Mouse (Mus musculus) induced T-regulatory cell, adult 2 months (primary cell): Measurements from ENCODE around the gene Tppp2.

Source experiments
- DNase-seq: peaks from one replicate; pipeline ENCODE4 v3.0.0-alpha.2; 2012; ENCODE audit warnings: low read depth

The Tppp2 gene

DNA sequence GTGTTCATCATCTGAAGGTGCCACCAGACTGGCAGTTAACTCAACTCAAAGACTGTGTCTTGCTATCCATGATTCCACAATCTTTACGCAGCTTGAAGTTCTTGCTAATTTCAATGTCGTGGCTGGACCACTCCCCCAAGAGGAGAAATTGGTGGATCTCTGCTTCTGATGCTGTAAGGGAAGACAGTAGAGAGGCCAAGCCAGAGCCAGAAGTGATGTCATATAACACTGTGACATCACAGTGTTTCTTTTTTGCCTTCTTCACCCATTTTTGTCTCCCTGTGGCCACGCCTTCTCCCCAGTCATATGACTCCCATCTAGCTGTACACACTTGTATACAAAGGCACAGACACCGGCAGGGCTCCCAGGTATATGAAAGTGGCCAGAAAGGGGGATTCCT is at the start of gene Tppp2:
TSS of gene Tppp2 (plus strand) at position 301 of the 400 bp plus-strand sequence.
- no peak for DNase-seq

DNA sequence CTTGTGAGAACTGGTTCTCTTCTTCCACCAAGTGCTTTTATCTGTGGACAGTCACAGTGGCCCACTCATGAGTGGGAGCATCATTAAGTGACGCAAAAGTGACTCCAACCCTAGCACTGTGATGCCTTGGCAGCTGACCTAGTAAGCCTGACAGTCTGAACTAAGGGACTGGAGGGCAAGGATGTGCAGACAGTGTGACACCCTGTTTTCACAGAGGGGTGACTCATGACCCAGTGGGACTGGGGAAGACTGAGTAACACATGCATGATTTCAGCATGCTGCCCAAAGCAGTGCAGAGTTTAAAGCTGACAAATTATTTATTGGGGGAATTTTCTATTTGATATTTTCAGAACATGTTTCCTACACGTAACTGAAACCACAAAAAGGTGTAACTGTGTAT is 47.5 kb upstream of the Tppp2 start:
- no peak for DNase-seq

DNA sequence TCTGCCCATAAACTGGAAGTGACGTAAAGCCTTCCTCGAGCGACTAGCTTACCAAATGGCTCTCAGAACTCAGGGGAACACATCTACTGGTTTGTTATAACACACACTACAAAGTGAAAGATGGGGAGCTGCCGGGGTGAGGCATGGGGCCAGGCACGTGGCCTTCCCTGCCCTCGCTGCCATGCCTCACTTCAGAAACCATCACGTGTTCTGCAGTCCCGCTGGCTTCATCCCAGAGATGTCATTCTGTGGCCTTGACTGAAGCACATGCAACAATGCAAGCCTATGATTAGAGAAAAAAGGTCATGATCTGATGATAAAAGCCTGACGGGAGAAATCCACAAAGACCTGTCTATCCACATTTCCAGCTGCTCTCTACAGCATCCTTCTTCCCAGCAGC is 46.5 kb upstream of the Tppp2 start:
- DNase-seq = no peak

DNA sequence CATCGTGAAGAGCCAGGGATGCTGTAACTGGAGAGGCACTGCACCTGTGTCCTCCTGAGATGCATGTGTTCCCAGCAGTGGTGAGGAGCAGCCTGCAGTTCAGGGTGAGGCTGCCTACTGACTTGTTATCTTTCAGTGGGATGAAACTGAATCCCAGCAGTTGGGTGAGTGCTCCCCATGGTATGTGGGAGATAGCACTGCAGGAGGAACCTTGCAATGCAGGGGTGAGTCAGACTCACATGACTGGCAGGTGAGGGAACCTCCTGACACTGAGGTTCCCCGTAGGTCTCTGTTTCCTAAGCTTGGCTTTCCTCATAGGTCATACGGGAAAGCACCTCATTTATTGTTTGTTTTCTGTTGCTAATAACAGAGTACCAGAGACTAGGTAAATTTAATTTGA is 40.7 kb upstream of the Tppp2 start:
- DNase-seq = no peak

DNA sequence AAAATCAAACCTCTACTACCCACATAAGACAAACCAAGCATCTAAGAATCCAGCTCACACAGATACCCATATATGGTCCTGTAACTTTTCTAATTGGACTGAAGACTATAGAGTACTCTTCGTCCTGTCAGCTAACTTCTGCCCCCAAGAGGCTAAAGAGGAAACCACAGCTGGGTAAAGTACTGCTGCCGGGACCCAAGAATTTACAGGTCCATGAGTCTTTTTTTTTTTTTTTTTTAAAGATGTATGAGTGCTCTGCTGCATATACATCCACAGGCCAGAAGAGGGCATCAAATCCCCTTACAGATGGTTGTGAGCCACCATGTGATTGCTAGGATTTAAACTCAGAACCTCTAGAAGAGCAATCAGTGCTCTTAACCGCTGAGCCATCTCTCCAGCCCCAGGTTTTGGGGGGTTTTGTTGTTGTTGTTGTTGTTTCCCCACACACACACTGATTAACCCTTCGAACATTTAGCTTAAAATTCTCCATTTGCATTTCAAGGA is 34.6 kb upstream of the Tppp2 start:
- peak; percentile 95 for DNase-seq

DNA sequence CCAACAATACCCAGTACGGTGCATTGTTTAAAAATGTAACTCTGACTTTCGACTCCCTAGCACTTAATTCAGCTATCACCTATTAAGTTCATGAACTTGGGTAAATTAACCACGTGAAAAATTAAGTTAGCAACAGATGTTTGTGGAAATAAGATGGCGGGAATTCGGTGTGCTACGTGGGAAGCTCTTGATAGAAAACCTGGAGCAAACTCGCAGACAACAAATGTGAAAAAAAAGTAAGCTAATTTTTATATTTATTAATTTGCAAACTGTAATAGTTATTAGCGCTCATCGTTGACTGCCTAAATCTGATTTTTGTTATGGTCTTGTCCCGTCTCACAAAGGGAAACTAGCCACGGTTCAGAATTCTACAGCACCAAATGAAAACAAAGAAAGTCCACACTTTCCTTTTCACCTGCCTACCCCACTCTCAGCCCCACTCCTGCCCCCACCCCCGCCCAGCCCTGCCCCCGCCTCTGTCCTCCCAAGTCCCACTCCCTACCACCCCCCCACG is 34.1 kb upstream of the Tppp2 start:
- DNase-seq = no peak

DNA sequence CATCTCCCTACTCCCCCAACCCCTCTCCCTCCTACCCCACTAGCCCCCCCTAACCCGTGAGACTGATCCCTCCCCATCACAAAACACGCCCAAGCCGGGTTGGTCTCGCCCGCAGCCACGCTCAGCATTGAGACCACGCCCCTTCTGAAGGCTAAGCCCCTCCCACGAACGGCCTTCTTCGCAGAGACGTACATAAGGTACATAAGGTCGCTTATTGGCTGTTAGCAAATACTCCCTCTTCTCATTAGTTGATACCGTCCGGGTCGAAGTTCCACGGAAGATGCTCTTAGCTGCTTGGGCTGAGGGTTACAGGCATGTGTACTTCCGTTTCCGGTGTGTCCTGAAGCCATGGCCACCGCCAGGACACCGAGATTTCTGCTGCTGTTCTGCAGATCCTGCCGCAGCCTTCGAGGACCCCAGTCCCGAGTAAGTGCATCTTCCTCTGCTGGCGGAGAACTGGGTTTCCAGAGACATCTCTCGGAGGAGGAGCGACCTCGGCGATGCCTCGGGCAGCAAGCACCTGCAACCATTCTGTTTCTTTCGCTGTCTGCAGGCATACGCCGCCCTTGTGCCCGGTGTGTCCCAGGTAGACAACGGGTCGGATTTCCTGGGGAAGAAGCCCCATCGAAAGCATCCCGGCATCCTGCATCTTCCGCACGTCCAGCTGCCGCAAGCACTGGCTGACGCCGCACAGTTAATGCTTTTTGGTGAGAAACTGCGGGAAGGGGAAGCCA is 33.5 kb upstream of the Tppp2 start, which contains the start of gene Mettl17:
TSS of gene Mettl17 (plus strand) at position 245 of the 734 bp plus-strand sequence.
- DNase-seq = peak; percentile 99

DNA sequence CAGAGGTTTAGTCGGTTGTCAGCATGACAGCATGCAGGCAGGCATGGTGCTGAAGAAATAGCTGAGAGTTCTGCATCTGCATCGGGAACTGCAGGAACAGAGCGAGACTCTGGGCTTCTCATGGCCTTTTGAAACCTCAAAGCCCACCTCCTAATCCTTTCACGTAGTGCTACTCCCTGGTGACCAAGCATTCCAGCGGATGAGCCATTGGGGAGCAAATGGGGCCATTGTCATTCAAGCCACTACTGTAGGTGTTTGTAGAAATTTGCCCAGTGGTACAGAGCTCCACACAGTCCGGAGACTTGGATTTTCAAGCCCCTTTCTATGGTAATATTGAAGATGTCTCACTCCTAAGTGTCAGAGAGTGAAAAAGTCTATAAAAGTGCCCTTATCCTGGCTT is 32.2 kb upstream of the Tppp2 start:
- no peak for DNase-seq

DNA sequence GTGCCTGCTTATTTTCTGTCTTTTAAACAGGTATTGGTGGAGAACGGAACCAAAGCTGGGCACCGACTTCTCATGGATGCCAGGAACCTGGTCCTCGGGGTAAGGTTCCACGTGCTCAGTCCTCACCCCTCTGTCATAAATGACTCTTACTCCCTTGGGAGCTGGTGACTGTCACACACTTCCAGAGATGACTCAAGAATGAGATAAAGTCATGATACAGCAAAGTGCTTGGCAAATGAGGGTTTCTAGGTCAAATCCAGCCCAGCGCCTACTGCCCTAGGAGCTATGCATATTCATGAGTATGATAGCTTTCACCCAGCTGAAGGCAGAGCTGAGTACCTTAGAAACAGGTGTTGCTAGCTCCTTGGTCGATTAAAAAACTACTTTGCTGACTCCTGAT is 28.4 kb upstream of the Tppp2 start:
- DNase-seq = no peak

DNA sequence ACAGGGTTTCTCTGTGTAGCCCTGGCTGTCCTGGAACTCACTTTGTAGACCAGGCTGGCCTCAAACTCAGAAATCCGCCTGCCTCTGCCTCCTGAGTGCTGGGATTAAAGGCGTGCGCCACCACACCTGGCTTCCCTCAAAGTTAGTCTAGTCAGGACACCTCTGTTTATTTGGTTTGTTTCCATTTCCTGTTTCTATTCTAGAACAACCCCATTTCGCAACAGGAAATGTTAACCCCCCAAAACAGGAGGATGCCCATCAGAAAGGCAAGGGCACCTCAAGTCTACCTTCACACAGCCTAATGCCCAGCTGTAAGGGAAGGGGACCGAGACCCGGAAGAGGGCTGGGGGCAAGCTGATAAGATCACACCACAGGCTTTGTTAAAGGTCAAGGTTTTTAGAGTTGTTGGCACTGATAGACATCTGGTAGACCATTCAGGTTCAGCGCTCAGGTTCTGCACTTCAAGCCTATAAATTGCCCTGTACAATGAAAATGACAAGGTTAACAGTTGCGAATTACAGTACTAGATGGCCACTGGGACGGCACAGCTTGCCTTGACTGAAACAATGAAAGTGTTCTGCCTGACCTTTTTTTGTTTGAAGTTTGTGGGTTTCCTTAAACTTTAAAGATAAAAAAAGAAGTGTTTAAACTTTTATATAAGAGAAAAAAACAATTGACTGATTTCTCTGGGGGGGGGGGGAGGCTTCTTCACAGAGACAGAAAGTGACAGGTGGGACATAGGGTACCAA is 25.9 kb upstream of the Tppp2 start, which contains the start of gene Slc39a2:
TSS of gene Slc39a2 (plus strand) at position 699 of the 749 bp plus-strand sequence.
- DNase-seq = peak; percentile 52

DNA sequence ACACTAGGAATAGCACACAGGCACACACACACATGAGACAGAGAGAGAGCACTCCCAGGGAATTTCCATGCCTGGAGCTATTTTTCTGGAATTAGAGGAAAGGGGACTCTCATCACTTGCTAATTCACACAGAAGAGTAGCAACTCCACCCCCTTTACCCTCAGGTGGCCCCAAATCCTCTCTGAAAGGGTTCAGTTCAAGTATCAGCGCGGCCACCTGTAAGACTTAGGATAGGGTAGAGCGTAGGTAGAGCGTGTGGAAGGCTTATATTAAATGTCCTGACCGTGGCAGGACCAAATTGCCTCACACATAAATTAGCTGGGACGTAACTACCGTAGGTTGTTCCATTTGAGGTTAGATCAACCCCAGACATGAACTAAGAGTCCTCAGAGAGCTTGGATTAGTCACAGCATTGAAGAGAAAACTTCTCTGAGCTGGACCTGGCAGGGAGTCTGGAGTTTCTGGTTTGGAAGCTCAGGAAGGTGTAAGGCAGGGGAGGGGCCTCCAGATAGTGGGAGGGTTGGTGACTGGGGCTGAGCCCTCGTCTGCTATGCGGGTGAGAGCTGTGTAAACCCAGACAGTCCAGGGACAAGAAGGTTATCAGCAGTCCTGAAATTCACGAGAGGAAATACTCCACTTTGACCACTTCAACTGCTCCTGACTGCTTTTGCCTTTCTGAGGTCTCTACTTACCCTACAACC is 25.0 kb upstream of the Tppp2 start:
- DNase-seq = no peak

DNA sequence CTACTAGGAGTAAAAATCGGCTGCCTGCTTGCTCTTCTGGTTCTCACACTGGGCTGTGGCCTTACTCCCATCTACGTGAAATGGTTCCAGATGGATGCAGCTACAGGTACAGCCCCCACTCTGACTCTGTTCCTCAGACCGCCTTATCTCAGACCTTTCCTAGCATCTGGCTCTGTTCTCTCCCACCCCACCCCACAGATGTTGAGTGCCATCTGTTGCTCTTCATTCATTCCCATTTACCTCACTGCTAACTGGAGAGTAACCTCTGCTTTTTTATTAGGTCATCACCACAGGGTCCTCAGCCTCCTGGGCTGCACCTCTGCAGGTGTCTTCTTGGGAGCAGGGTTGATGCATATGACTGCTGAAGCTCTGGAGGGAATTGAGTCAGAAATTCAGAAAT is 24.4 kb upstream of the Tppp2 start:
- no peak for DNase-seq

DNA sequence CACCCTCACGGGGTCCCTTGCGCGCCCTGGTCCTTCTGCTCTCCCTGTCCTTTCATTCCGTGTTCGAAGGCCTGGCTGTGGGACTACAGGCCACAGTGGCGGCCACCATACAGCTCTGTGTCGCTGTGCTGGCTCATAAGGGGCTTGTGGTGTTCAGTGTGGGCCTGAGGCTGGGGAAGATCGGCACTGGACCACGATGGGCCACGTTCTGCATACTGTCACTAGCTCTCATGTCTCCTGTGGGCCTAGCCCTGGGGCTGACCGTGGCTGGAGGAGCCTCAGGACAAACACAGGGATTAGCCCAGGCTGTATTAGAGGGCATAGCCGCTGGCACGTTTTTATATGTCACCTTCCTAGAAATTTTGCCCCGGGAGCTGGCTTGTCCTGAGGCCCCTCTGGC is 23.2 kb upstream of the Tppp2 start:
- DNase-seq = no peak

DNA sequence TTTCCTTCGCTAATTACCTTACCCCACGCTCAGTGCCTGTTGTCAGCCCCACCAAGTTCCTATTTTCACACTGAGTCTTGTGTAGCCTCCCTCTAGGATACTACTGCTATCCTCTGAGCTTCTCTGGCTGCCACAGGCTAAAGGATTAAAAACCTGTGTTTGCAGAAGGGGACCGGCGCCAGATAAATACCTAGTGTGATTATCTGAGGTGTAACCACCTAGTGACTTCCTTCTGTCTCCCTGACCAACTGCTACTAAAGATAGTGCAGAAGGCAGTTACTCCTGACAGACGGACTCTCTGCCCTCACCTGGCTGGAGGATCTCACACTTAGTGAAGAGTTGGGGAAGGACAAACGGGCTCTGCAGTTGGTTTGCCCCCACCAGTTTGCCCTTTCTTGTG is 22.2 kb upstream of the Tppp2 start:
- no peak for DNase-seq

DNA sequence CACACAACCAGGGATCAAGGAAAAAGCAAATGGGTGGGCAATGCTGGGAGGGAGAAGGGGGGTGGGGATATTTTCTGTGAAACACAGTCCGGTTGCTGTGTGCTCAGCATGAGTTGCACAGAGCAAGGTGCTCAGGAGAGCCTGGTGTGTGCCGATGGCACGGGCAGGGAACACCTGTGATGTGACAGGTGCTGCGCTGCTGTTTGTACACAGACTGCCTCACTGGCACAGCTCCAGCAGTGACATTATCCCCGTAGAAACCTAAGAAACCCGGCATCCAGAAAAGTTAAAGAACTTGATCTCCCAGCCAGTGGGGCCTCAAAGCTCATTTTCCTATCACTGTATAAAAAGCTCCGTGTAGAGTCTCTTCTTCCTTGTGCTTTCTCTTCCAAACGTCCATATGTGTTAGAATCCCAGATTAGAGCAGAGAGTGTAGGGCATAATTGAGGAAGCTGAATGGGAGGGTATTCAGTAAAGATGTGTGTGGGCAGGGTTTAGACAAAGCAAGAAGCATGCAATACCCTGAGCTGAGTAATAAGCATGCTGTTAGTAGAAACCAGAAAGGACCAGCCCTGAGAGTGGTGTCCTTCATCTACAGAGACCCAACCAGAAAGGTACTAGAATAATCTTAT is 21.6 kb upstream of the Tppp2 start:
- DNase-seq = no peak

DNA sequence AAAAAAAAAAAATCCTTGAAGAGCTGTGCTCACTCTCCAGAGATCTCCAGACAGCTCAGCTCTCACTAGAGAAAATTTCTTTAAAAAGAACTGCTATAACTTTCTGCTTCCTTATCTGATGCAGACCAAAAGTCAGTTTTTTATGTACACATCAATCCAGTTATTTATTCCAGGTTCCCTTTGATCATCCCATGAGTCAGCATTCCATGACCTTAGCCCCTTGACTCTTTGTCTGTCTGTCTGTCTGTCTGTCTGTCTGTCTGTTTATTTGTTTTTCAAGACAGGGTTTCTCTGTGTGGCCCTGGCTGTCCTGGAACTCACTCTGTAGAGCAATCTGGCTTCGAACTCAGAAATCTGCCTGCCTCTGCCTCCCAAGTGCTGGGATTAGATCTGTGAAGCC is 18.9 kb upstream of the Tppp2 start:
- DNase-seq = no peak

DNA sequence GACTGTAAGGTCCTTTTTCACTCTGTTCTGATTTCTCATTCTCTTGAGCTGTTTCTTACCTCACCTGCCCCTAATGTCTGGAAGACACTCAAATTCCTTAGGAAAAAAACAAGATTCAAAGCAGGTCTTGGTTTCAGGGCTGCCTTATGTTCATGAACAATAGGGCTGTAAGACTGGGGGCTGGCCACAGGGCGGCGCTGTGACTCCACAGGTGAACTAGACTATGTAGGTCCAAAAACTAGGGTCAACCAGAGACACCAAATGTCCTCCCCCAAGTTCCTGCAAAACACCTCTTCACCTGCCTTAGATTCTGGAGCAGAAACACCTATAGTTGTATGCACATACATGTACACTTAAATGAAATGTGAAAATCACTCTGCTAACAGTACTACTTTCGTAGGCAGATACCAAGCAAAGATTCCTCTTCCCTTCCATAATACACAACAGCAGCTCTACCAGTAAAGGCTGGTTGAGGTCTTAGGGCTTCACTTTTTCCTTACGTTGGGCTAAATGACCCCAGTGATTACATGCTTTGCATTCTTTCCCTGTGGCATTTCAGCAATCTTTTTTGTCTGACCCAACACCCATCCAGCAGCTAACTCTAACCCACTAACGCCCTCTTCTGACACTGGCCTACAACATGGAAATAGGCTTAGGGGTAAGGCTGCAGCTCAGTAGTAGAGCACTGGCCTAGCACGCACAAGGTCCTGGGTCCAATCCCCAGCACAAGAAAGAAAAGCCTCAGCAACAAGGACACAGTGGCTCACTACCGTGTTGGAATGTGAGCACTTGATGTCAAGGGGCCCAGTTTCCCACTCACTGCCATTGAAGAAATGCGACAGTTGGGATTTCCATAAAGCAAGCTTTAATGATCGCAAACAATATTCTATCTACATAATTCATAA is 15.2 kb upstream of the Tppp2 start:
- peak; percentile 84 for DNase-seq

DNA sequence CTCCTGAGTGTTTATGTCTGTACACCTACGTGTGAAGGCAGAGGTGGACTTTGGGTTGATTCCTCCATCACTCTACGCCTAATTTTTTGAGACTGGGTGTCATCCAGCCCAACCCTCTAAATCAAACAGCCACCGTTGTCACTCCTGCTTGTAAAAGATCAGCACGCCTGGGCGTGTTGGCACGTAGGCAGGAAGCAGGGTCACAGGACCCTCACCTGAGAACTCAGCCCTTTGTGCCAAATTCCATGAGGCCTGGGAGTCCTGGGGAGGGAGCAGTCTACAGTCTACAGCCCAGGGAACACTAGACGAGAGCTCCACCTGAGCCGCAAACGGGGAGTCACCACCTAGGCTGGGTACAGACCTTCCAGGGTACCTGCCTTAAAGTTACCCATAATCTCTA is 14.4 kb upstream of the Tppp2 start:
- no peak for DNase-seq

DNA sequence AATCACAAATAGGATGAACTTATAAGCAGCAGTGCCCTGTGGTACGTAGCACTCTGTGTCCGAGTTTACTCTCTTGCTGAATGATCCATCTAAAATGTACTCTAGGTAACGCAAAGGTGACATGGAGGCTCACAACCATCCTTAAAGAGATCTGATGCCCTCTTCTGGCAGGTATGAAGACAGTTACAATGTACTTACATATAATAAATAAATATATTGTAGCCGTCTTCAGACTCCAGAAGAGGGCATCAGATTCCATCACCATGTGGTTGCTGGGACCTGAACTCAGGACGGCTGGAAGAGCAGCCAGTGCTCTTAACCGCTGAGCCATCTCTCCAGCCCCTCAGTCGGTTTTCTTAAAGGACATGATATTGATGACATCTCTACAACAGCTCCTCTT is 13.5 kb upstream of the Tppp2 start:
- DNase-seq = peak; percentile 50

DNA sequence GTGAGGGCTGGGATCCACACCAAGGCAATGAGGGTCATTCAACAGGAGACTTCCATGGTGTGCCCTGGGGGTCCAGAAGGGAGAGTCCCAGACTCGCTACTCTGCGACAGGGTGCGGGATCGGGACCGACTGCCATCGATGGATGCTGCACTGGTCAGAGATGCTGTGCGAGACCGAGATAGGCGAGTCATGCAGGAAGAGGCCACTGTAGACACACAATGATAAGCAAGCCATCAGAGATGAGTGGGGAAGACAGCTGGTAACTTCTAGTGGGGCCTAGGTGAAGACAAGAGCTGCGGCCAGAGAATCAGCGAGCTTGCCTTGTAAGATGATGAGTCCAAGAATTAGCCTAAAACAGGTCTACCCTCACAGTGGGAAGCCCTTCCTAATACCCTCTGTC is 12.1 kb upstream of the Tppp2 start:
- DNase-seq = no peak

DNA sequence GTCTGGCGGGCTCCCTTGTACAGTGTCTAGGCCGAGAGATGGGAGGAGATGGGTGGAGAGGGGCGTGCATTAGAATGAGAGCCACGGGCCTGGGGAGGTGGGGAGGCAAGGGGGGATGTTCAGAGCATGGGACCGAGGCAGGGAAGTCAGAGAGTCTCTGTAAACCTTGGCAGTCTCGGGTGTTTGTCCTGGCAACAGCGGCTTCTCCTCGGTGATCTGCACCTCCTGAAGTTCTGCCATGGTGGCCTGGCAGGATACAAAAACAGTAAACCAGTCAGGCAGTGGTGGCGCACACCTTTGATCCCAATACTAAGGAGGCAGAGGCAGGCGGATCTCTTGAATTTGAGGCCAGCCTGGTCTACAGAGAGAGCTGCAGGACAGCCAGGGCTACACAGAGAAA is 6.9 kb upstream of the Tppp2 start:
- DNase-seq = no peak
